Mouse (Mus musculus) midbrain, embryonic 12.5 days (tissue): ENCODE measurements around the gene Crtc3. TPM values are rescaled to one million over a fixed set of nuclear protein-coding genes. Genes with fewer than 3 reads are reported as not detected.
A peak's percentile ranks its signal among the peaks of the same experiment; 100 is the strongest.

Experiments used
- ATAC-seq: fragments of 200-750 bp; cut with Nextera tagmentation; 2 replicates; pipeline ENCODE4 v1.8.0; 2017; ENCODE audit warnings: low read depth, moderate TSS enrichment, moderate library complexity; ENCODE audit not compliant: low FRiP score
- H3K27ac ChIP-seq: fragments of 300-500 bp; sonication (generic); replicated peaks from 2 replicates; pipeline ENCODE4 v1.5.1; 2016; ENCODE audit warnings: mild to moderate bottlenecking
- H3K27me3 ChIP-seq: fragments of 300-500 bp; sonication (generic); 2 replicates; pipeline ENCODE4 v1.6.1; 2016; ENCODE audit warnings: mild to moderate bottlenecking
- H3K36me3 ChIP-seq: fragments of 300-500 bp; sonication (generic); 2 replicates; pipeline ENCODE4 v1.6.1; 2016
- H3K4me1 ChIP-seq: fragments of 300-500 bp; sonication (generic); 2 replicates; pipeline ENCODE4 v1.6.1; 2016
- H3K4me2 ChIP-seq: fragments of 300-500 bp; sonication (generic); replicated peaks from 2 replicates; pipeline ENCODE4 v1.6.1; 2016; ENCODE audit warnings: mild to moderate bottlenecking, moderate library complexity
- H3K4me3 ChIP-seq: fragments of 300-500 bp; sonication (generic); 2 replicates; pipeline ENCODE4 v1.5.1; 2016; ENCODE audit warnings: mild to moderate bottlenecking
- H3K9ac ChIP-seq: fragments of 300-500 bp; sonication (generic); replicated peaks from 2 replicates; pipeline ENCODE4 v1.6.1; 2016; ENCODE audit warnings: mild to moderate bottlenecking, moderate library complexity
- H3K9me3 ChIP-seq: fragments of 300-500 bp; sonication (generic); 2 replicates; pipeline ENCODE4 v1.6.1; 2016; ENCODE audit warnings: mild to moderate bottlenecking
- WGBS: fragments of 180-500 bp; shearing (Covaris S2); methylation state at CpG from one replicate; pipeline ENCODE4 v1.1.7; 2016; 5-methylcytosine and 5-hydroxymethylcytosine counted together
- polyA plus RNA-seq: library from polyadenylated mRNA; unstranded; fragments of >200 nt; fragmentation: Nextera tagmentation; extraction: Ambion mirVana; gene quantifications from 2 replicates; pipeline ENCODE4 v1.2.1, GENCODE M21; 2016

Crtc3 gene
- polyA plus RNA-seq = 12.6 and 13.7 TPM in 2 replicates

DNA sequence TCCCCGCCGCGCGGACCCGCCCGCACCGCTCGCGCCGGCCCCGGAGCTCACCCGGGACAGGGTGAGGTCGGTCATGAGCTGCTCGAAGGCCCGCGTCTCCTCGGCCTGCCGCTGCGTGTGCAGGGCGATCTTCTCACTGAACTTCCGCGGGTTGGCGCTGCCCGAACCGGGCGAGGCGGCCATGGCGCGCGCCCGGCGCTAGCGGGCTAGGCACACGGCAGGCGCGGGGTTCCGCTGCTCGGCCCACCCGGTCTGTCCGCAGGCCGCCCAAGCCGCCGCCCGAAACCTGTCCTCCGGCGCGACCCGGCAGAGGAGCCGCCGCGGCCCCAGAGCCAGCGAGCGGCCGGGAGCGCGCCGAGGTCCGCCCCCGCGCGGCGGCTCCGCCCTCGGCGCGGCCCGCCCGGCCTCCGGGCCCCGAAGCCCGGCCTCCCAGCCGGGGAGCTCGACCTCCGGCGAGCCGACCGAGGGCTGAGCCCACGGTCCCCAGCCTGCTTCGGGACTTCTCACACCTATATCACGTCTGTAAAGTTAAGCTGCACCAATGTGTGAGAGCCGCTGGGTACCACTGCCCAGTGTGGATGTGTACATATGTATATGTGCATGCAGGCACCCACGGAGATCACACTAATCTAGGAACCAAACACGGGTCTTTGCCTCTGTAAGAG is at the start of gene Crtc3:
TSS of gene Crtc3 (minus strand) at position 322 of the 665 bp plus-strand sequence.
- Histone ChIP-seq H3K9me3 (no peaks in the 10 kb centered on the region), H3K27ac (peak within 1 kb of the TSS; percentile 96), H3K27me3 (no peaks in the 10 kb centered on the region), H3K4me1 (peaks cover 14% of the 10 kb centered on the region), H3K36me3 (no peaks in the 10 kb centered on the region), H3K4me3 (peak within 1 kb of the TSS; percentile 76), H3K9ac (peak within 1 kb of the TSS; percentile 95), H3K4me2 (peak within 1 kb of the TSS; percentile 67)
- under 1% methylated on average over 83 of the region's 83 CpGs for WGBS
- ATAC-seq = peak; percentile 85

DNA sequence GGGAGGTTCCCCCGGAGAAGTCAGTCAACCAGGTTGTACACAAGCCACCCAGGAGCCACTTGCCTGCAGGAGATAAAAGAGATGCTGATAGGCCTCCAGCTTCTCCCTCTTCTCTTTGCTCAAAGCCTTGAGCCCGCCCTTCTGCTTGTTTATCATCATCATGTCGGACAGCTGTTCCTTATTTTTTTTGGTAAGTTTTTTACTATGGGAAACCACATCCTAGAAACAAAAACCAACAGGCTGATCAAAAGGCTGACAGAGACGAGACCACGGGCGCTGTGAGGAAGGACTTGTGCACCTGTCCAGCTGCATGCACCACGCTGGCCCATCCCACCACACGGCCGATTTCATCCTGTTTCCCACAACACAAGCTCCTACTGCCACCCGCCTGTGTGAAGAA is 47.5 kb upstream of the Crtc3 start:
- no peaks in the 10 kb centered on the region for H3K27me3 ChIP-seq
- H3K4me3 ChIP-seq = no peak overlapping the region
- no peaks in the 10 kb centered on the region for H3K9me3 ChIP-seq
- no peak overlapping the region for H3K9ac ChIP-seq
- no peak overlapping the region for H3K27ac ChIP-seq
- H3K4me1 ChIP-seq = no peaks in the 10 kb centered on the region
- H3K4me2 ChIP-seq = no peak overlapping the region
- WGBS = 90% methylated on average over 10 of the region's 10 CpGs
- ATAC-seq = no peak
- H3K36me3 ChIP-seq = peaks cover 68% of the 10 kb centered on the region

DNA sequence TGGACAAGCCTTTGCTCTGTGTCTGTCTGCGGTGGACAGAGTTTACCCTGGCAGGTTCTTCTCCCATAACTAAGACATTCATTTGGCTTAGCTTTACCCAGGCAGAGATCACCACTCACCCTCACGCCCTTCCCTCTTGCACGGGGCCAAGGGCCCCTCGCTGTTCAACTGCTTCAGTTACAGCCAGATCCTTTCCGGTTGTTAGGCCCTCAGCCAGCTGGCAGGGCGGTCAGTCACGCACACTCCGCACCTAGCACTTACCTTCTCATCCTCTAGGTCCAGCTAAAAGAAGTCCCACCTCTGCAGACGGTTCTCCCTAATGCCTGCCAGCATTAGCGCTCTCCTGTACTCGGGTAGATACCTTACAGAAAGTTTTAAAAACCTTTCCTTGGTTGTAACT is 44.3 kb upstream of the Crtc3 start:
- Histone ChIP-seq H3K4me1 (no peaks in the 10 kb centered on the region), H3K9me3 (no peaks in the 10 kb centered on the region), H3K36me3 (peaks cover 70% of the 10 kb centered on the region), H3K27me3 (no peaks in the 10 kb centered on the region), H3K4me2 (no peak overlapping the region), H3K4me3 (no peak overlapping the region), H3K27ac (no peak overlapping the region), H3K9ac (no peak overlapping the region)
- WGBS = 80% methylated on average over 11 of the region's 11 CpGs
- ATAC-seq = no peak

DNA sequence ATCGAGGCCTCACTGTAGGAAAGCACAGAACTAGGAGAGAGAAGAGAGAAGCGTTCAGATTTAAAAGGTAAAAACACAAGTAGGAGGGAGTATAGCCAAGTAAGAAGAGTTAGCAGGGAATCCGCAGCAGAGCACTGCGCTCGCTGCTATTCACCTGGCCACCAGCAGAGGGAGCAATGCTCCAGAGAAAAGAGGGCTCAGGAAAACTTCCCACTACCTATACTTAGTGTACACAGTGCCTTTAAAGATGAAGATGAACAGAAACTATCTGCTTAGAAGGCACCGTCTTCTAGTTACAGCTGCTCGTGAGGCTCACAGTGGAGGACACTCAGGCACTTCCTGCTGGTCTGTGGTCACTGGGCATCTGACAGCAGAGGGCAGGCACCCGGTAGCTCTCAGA is 41.0 kb upstream of the Crtc3 start:
- Histone ChIP-seq H3K4me3 (no peak overlapping the region), H3K27ac (no peak overlapping the region), H3K4me1 (no peaks in the 10 kb centered on the region), H3K27me3 (no peaks in the 10 kb centered on the region), H3K9ac (no peak overlapping the region), H3K9me3 (no peaks in the 10 kb centered on the region), H3K4me2 (no peak overlapping the region), H3K36me3 (peaks cover 70% of the 10 kb centered on the region)
- WGBS = 38% methylated on average over 8 of the region's 8 CpGs
- ATAC-seq = no peak

DNA sequence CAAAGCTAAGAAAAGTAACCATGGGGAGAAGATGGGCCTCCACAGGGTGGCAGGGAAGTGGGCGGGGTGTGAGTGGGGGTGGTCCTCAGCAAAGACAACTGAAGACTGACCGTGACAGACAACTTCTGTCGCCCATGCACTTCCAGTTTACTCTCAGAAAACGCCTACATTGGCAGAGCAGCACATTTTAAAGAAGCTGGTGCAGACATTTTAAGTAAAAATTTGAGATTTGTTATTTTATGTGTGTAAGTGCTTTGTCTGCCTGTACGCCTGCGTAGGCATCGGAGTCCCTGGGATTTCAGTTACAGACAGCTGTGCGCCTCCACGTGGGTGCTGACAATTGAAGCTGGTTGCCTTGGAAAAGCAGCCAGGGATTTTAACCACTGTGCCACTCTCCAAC is 32.4 kb upstream of the Crtc3 start:
- Histone ChIP-seq H3K36me3 (peaks cover 66% of the 10 kb centered on the region), H3K27ac (no peak overlapping the region), H3K9ac (no peak overlapping the region), H3K4me3 (no peak overlapping the region), H3K27me3 (no peaks in the 10 kb centered on the region), H3K9me3 (no peaks in the 10 kb centered on the region), H3K4me2 (no peak overlapping the region), H3K4me1 (no peaks in the 10 kb centered on the region)
- 33% methylated on average over 9 of the region's 9 CpGs for WGBS
- no peak for ATAC-seq

DNA sequence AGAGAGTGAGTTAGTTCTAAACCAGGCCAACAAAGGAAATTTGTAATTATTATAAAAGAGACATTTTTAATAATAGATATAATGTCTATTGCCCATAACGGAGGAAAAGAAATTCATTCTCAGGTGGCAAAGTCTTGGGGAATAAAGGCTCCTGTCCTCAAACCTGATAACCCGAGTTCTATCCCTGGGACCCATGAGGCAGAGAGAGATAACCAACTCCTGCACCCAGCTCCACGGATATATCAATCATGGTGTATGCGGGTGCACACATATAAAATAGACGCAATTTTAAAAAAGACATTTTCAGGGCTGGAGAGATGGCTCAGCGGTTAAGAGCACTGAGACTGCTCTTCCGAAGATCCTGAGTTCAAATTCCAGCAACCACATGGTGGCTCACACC is 30.9 kb upstream of the Crtc3 start:
- WGBS = 97% methylated on average over 7 of the region's 7 CpGs
- Histone ChIP-seq H3K9me3 (no peaks in the 10 kb centered on the region), H3K27me3 (no peaks in the 10 kb centered on the region), H3K4me2 (no peak overlapping the region), H3K4me3 (no peak overlapping the region), H3K9ac (no peak overlapping the region), H3K4me1 (no peaks in the 10 kb centered on the region), H3K27ac (no peak overlapping the region), H3K36me3 (peaks cover 63% of the 10 kb centered on the region)
- no peak for ATAC-seq

DNA sequence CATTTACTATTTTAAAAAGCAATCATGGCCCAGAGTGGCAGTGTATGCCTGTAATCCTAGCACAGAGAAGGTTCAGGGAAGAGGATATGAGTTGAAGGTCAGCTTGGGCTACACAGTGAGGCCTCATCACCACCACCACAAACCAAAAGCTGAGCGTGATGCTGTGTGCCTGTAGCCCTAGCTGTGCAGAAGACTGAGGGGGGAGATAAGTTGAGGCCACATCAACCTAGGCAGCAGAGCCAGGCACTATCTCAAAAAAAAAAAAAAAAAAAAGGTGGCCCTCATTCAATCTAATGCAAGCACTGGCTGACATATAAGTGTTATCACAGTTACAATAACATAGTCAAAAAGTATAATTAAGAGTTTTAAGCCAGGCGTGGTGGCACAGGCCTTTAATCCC is 30.4 kb upstream of the Crtc3 start:
- H3K4me3 ChIP-seq = no peak overlapping the region
- WGBS = 90% methylated on average over 2 of the region's 2 CpGs
- no peak overlapping the region for H3K27ac ChIP-seq
- peaks cover 61% of the 10 kb centered on the region for H3K36me3 ChIP-seq
- H3K4me2 ChIP-seq = no peak overlapping the region
- ATAC-seq = no peak
- H3K27me3 ChIP-seq = no peaks in the 10 kb centered on the region
- H3K9me3 ChIP-seq = no peaks in the 10 kb centered on the region
- H3K9ac ChIP-seq = no peak overlapping the region
- H3K4me1 ChIP-seq = no peaks in the 10 kb centered on the region

DNA sequence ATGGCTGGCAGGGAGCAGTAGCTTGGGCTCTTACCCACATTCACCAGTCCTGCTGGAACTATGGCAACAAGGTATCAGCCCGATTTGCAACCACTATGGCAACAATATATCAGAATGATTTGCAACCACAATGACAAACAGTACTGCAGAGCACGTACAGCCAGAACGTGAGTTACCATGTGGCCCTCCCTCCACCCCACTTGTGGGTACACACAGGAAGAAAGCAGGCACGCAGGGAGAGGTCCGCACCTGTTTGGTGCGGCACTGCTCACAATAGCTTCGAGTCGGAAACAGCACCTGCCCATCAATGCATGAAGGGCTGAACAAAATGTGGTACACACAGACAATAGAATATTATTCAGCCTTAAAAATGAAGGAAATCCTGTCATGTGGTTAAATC is 29.8 kb upstream of the Crtc3 start:
- no peaks in the 10 kb centered on the region for H3K9me3 ChIP-seq
- H3K27ac ChIP-seq = no peak overlapping the region
- H3K4me1 ChIP-seq = no peaks in the 10 kb centered on the region
- ATAC-seq = no peak
- WGBS = 77% methylated on average over 8 of the region's 8 CpGs
- no peak overlapping the region for H3K4me2 ChIP-seq
- peaks cover 59% of the 10 kb centered on the region for H3K36me3 ChIP-seq
- H3K27me3 ChIP-seq = no peaks in the 10 kb centered on the region
- H3K4me3 ChIP-seq = no peak overlapping the region
- H3K9ac ChIP-seq = no peak overlapping the region

DNA sequence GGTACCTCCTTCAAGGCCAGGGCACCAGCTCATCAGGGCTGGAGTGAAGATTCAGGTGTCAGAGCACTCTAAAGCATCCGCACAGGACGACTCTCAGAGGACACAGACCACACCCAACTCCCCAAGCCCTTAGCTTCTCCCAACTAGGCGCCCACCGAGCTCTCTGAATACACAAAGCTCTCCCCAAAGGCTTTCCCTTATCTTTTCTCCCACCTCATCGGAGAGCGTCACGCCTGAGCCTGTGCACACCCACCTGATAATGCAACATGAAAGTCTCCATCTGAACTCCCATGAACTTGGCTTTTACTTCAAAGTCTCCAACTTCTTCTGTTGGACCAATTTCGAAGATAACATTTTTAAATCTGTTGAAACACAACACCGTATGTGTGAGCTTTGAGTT is 28.1 kb upstream of the Crtc3 start:
- no peak for ATAC-seq
- Histone ChIP-seq H3K27me3 (no peaks in the 10 kb centered on the region), H3K36me3 (peaks cover 48% of the 10 kb centered on the region), H3K9me3 (no peaks in the 10 kb centered on the region), H3K4me1 (no peaks in the 10 kb centered on the region), H3K4me3 (no peak overlapping the region), H3K4me2 (no peak overlapping the region), H3K27ac (no peak overlapping the region), H3K9ac (no peak overlapping the region)
- 83% methylated on average over 9 of the region's 9 CpGs for WGBS

DNA sequence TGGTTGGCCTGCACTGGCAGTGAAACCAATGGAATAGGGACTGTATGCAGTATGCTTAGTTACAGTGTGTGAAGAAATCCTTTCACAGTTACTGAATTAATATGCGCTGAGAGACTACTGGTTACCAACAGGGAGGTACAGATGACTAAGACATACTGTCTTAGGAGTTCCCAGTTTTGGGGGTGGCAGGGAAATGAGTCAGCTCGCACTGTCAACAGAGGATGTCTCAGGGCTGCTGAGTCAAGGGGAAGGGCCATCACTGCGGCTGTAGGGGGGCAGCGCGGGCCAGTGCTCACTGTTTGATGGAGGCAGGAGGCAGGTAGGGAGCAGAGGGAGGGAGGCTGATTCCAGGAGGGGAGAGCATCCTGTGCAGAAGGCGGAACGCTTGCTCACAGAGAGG is 26.6 kb upstream of the Crtc3 start:
- Histone ChIP-seq H3K9me3 (no peaks in the 10 kb centered on the region), H3K27ac (no peak overlapping the region), H3K9ac (no peak overlapping the region), H3K4me2 (no peak overlapping the region), H3K4me1 (no peaks in the 10 kb centered on the region), H3K4me3 (no peak overlapping the region), H3K27me3 (no peaks in the 10 kb centered on the region), H3K36me3 (peaks cover 45% of the 10 kb centered on the region)
- ATAC-seq = no peak
- WGBS = 94% methylated on average over 7 of the region's 7 CpGs

DNA sequence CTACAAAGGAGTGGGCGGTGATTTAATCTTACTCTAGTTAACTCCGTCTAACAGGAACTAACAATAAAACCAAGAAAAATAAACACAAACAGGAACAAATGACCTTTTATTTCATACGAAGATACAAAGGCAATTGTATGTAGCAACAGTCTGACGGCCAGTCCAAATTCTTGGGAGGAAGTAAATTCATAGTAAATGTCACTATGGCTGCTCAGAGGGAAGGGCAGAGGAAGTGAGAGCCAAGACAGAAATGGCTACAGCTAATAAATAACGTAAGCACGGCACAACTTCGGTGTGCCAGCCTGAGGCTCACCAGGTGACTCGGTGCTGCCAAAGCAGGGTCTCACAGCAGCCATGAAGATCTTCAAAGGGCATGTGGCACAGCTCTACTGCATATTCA is 22.8 kb upstream of the Crtc3 start:
- ATAC-seq = no peak
- H3K4me3 ChIP-seq = no peak overlapping the region
- WGBS = 91% methylated on average over 8 of the region's 8 CpGs
- no peaks in the 10 kb centered on the region for H3K27me3 ChIP-seq
- H3K27ac ChIP-seq = no peak overlapping the region
- H3K4me1 ChIP-seq = no peaks in the 10 kb centered on the region
- H3K36me3 ChIP-seq = peaks cover 23% of the 10 kb centered on the region
- H3K4me2 ChIP-seq = no peak overlapping the region
- no peaks in the 10 kb centered on the region; the same call in 1 of the 2 replicates for H3K9me3 ChIP-seq
- no peak overlapping the region for H3K9ac ChIP-seq

DNA sequence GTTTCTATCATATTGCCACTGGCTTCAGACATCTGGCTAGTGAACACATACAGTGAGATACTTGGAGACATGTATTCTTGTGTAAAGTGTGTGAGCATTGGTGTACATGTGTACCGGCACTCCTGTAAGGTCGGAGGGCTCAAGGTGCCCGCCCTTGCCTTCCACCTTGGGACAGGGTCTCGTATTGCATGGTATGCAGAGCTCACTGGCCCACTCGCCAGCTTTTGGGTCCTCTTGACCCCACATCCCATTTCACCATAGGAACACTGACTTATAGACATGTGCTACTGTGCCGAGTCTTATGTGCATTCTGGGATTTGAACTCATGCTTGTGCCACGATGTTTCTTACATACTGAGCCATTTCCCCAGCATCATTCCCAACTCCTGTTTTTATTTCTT is 21.7 kb upstream of the Crtc3 start:
- H3K9me3 ChIP-seq = no peaks in the 10 kb centered on the region; the same call in 1 of the 2 replicates
- no peak for ATAC-seq
- no peak overlapping the region for H3K27ac ChIP-seq
- peaks cover 19% of the 10 kb centered on the region for H3K36me3 ChIP-seq
- no peak overlapping the region for H3K9ac ChIP-seq
- 86% methylated on average over 7 of the region's 7 CpGs for WGBS
- H3K27me3 ChIP-seq = no peaks in the 10 kb centered on the region
- no peak overlapping the region for H3K4me2 ChIP-seq
- H3K4me3 ChIP-seq = no peak overlapping the region
- H3K4me1 ChIP-seq = no peaks in the 10 kb centered on the region

DNA sequence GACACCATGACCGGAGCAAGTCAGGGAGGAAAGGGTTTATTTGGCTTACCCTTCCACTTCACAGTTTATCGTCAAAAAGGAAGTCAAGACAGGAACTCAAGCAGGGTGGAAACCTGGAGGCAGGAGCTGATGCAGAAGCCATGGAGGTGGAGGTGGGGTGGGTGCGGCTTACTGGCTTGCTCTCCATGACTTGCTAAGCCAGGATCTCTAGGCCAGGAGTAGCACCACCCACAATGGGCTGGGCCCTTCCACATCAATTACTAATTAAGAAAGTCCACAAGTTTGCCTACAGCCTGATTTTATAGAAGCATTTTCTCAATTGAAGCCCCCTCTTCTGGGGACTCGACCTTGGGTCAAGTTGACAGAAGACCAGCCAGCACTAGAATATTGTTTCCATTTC is 15.4 kb upstream of the Crtc3 start:
- ATAC-seq = no peak
- Histone ChIP-seq H3K9ac (no peak overlapping the region), H3K27ac (no peak overlapping the region), H3K4me3 (no peak overlapping the region), H3K9me3 (no peaks in the 10 kb centered on the region; the same call in 1 of the 2 replicates), H3K36me3 (no peaks in the 10 kb centered on the region), H3K4me1 (no peaks in the 10 kb centered on the region), H3K4me2 (no peak overlapping the region), H3K27me3 (no peaks in the 10 kb centered on the region)
- WGBS = 95% methylated on average over 4 of the region's 4 CpGs
